Mouse (Mus musculus) E14TG2a.4 (cell line): ENCODE data around the gene Gm49369.

Source experiments
- H3K27me3 ChIP-seq: 2 replicates; pipeline ENCODE4 v1.6.1; 2014; ENCODE audit warnings: low read length, control low read depth; ENCODE audit not compliant: insufficient read depth
- H3K36me3 ChIP-seq: 2 replicates; pipeline ENCODE4 v1.6.1; 2014; ENCODE audit warnings: low read length, control low read depth; ENCODE audit not compliant: insufficient read depth
- H3K4me1 ChIP-seq: replicated peaks from 2 replicates; pipeline ENCODE4 v1.6.1; 2014; ENCODE audit warnings: low read depth, low read length, control low read depth
- H3K4me3 ChIP-seq: replicated peaks from 2 replicates; pipeline ENCODE4 v1.5.1; 2014; ENCODE audit warnings: mild to moderate bottlenecking, low read length
- H3K9me3 ChIP-seq: 2 replicates; pipeline ENCODE4 v1.6.1; 2014; ENCODE audit warnings: low read length, control low read depth
- CTCF ChIP-seq: conservative IDR thresholded peaks from 2 replicates; pipeline ENCODE4 v1.5.1; 2014; ENCODE audit warnings: low read length
- NANOG ChIP-seq: IDR thresholded peaks from 2 replicates; pipeline ENCODE4 v1.6.1; 2014; ENCODE audit warnings: borderline replicate concordance, low read length, mixed read lengths
- POU5F1 ChIP-seq: IDR thresholded peaks from 2 replicates; pipeline ENCODE4 v1.6.1; 2014; ENCODE audit warnings: low read length, borderline replicate concordance

The Gm49369 gene

DNA sequence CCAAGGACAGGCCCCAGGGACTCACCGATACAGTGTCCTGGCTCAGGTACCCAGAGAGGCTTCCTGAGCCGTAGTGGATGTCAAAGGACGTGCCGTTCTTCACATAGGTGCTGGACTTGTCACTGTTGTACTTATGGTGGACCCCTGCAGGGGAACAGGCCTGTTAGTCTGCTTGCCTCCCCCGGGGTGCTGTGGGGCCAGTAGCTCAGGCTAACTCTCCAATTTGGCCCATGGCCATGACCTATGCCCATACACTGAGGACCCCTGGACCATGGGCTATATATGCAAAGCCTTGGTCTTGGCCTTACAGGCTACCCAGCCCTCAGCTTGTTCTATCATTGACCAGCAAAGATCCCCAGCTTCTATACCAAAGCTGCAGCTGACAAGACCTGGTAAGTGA lies at the start of gene Gm49369:
Gm49369 (minus strand) TSS at position 101 of the 400 bp plus-strand sequence.
- H3K9me3 ChIP-seq: no peaks in the 10 kb centered on the region
- H3K36me3 ChIP-seq: peaks cover 90% of the 10 kb centered on the region
- H3K4me3 ChIP-seq: no peak within 1 kb of the TSS
- TF ChIP-seq CTCF (no peak), POU5F1 (no peak), NANOG (no peak)
- no peaks in the 10 kb centered on the region for H3K27me3 ChIP-seq
- H3K4me1 ChIP-seq: peaks cover 65% of the 10 kb centered on the region

DNA sequence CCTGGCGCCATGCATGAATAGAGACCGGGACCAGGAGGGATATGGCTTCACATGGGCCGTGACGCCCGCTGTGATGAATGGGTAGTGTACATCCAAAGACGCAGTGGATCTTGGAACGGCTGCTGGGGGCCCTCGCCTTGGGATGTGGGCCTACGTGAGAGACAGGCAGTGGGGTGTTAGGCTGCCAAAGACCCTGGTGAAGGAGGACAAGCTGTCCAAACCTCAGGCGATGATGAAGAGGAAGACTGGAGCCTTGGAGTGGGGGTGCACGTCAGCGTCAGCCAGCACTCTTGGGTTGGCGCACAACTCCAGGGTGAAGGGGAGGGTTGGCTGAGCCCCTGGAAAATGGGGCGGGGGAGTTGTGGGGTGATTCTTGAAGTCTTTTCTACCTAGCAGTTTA lies 48.6 kb upstream of the Gm49369 start:
- H3K4me1 ChIP-seq: peaks cover 22% of the 10 kb centered on the region
- H3K9me3 ChIP-seq: no peaks in the 10 kb centered on the region
- no peak overlapping the region for H3K4me3 ChIP-seq
- peaks cover 60% of the 10 kb centered on the region for H3K27me3 ChIP-seq
- no peaks in the 10 kb centered on the region for H3K36me3 ChIP-seq
- TF ChIP-seq POU5F1 (no peak), CTCF (no peak), NANOG (no peak)

DNA sequence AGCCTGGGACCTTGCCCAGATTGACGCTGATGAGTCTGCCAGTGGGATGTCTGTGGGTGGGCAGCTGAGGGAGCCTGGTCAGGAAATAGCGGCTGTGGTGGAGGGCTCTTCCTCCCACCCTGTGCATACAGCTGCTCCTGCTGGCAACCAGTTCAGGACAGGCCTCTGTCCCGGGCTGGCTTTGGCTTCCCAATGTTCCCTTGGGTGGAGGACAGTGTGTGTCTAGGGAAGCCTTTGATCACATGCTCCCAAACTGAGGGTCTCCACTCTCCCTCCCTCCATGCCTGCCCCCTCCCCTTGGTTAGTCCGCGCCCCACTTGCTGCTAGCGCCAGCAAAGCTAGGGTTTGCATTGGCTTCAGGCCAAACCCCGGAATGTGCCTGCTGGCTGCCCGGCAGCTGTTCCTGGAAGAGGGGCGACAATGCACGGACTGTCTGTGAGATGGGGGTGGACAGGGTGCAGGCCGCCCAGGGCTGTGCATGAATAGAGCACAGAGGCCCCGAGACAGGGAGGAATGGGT lies 47.8 kb upstream of the Gm49369 start:
- Histone ChIP-seq H3K9me3 (no peaks in the 10 kb centered on the region), H3K36me3 (no peaks in the 10 kb centered on the region), H3K4me1 (peaks cover 22% of the 10 kb centered on the region), H3K27me3 (peaks cover 59% of the 10 kb centered on the region), H3K4me3 (no peak overlapping the region)
- TF ChIP-seq POU5F1: no peak
- no peak for TF ChIP-seq NANOG
- TF ChIP-seq CTCF: no peak

DNA sequence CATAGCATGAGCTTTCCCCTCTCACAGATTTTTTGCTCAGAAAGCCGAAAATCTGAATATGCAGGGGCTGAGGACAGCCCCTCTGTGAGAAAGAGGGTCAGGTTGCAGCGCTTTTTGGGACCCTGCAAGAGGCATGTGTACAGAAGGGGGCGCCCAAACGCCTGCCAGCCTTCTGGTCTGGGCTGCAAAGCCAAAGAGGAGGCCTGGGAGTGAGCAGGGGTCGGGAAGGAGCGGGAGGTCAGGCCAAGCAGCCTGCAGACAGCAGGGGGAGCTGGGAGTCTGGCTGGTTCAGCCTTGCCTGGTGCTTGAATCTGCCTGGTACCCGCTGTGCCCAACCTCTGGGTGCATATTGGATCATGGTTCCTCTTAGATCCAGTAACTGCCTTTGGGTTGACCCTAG lies 45.7 kb upstream of the Gm49369 start:
- Histone ChIP-seq H3K36me3 (no peaks in the 10 kb centered on the region), H3K27me3 (peaks cover 42% of the 10 kb centered on the region), H3K9me3 (no peaks in the 10 kb centered on the region), H3K4me3 (no peak overlapping the region), H3K4me1 (peaks cover 9% of the 10 kb centered on the region)
- TF ChIP-seq CTCF (peak; percentile 59), POU5F1 (no peak), NANOG (no peak)

DNA sequence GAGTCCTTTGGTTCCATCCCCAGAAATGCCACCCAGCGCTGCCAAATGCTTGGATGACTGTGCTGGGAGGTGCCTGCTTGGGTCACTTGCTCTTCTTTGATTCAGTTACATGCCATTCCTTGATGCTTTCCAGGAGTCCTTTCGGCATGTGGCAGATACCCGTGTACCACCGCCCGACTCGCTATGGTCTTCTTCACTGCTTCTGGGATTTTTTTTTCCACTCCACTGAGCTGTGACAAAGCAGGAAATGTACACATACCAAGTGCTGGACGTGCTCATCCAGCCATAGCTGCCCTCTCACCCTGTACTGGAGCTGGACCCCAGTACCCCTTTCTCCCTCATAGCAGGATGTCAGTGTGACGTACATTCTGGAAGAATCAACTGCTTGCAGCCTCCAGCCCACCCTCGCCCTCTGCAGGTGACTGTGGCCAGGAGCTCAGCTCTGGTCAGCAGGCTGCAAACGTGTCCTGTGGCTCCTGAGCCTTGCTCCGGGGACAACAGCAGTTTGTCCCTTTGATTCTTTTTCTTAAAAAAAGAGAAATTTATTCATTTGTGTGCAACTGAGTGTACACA lies 43.3 kb upstream of the Gm49369 start:
- Histone ChIP-seq H3K9me3 (no peaks in the 10 kb centered on the region), H3K4me1 (peaks cover 9% of the 10 kb centered on the region), H3K4me3 (no peak overlapping the region), H3K27me3 (peaks cover 26% of the 10 kb centered on the region), H3K36me3 (no peaks in the 10 kb centered on the region)
- no peak for TF ChIP-seq NANOG
- no peak for TF ChIP-seq CTCF
- TF ChIP-seq POU5F1: no peak

DNA sequence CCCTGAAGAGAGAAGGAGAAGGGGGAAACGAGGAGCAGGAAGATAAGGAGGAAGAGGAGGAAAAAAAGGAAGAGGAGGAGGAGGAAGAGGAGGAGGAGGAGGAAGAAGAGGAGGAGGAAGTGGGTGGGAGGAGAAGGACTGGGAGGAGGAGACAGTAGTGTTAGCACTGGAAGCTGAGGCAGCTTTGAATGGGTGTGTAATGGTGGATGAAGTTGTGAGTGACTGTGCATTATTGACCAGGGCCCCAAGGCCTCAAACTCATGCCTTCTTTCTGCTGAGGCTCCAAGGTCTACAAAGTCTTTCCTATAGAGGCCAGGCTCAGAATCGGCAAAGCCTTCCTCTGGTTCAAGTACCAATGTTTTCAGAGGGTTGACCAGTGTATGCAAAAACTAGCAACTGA lies 39.4 kb upstream of the Gm49369 start:
- no peak overlapping the region for H3K4me3 ChIP-seq
- no peaks in the 10 kb centered on the region for H3K4me1 ChIP-seq
- H3K36me3 ChIP-seq: no peaks in the 10 kb centered on the region
- no peaks in the 10 kb centered on the region for H3K9me3 ChIP-seq
- peaks cover 11% of the 10 kb centered on the region for H3K27me3 ChIP-seq
- TF ChIP-seq POU5F1 (no peak), CTCF (no peak), NANOG (no peak)

DNA sequence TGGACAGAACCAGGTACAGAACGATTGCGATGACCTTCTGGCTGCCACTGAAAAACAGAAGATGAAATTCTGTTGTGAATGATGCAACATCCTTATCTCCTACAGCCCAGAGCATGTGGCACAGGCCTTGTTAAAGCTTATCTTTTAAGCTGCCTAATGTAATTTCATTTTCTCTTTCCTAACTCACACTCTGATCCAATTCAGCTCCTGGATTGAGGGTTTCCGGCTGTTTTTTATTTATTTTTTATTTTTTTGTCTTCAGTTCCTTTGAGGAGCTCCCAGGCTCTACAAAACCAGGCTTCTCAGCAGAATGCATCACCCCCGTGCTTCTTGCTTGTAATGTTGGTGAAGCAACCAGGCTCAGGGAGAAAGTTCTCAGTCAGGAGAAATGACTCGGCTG lies 37.4 kb upstream of the Gm49369 start:
- Histone ChIP-seq H3K4me3 (no peak overlapping the region), H3K36me3 (no peaks in the 10 kb centered on the region), H3K27me3 (peaks cover 11% of the 10 kb centered on the region), H3K4me1 (no peaks in the 10 kb centered on the region), H3K9me3 (no peaks in the 10 kb centered on the region)
- TF ChIP-seq POU5F1 (no peak), NANOG (no peak), CTCF (no peak)

DNA sequence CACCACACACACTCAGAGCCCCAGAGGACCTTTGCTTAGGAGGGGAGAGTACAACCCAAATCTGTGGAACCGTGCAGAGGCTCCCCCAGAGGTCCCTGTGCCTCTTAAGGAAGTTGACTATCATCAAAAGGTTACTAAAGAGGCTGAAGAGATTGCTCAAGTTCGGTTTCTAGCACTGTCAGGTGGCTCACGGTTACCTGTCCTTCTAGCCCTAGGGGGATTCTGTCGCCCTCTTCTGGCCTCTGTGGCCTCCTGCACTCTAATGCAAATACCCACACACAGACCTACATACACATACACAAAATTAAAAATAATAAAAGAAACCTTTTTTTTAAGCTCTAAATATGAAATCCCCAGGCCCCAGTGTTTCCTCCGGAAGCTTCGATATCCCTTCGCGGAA lies 36.2 kb upstream of the Gm49369 start:
- Histone ChIP-seq H3K4me3 (no peak overlapping the region), H3K4me1 (no peaks in the 10 kb centered on the region), H3K27me3 (peaks cover 17% of the 10 kb centered on the region), H3K36me3 (no peaks in the 10 kb centered on the region), H3K9me3 (no peaks in the 10 kb centered on the region)
- TF ChIP-seq NANOG: no peak
- TF ChIP-seq CTCF: peak; percentile 54

DNA sequence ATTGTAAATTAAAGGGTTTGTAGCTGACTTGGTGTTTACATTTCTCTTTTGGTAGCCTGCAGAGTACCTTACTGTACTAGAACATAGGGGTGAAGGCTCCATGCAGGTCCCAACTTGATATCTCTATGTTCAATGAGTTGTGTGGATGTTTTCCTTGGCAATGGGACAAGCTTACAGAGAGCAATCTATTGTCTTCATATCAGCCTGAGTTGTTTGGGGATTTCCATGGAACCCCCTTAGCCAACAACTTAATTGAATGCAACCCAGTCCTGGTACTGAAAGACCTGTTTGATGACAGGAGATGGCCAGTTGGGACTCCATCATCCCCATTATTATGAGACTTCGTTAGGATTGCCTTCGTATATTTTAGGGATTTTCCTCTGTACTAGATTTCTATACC lies 35.6 kb upstream of the Gm49369 start:
- TF ChIP-seq NANOG (no peak), CTCF (no peak), POU5F1 (no peak)
- Histone ChIP-seq H3K9me3 (0 out of 2 replicates have a peak, but pooled peaks cover 3% of the 10 kb centered on the region), H3K27me3 (peaks cover 17% of the 10 kb centered on the region), H3K4me3 (no peak overlapping the region), H3K36me3 (no peaks in the 10 kb centered on the region), H3K4me1 (no peaks in the 10 kb centered on the region)
